Mouse (Mus musculus): ENCODE data around the gene Scml4. TPM values are rescaled to one million over a fixed set of nuclear protein-coding genes. Genes with fewer than 3 reads are reported as not detected.

Scml4 gene
- polyA plus RNA-seq, 1 experiment from 2014 or later: 0.64 TPM

- DNase-seq (ENCODE audit: low spot score): no peak
- 84% methylated on average over 7 of the region's 7 CpGs for WGBS
- H3K36me3 ChIP-seq (replicated peaks): 0 out of 2 replicates have a peak, but pooled peaks cover 5% of the 10 kb centered on the region
These were observed 145.5 kb downstream of the Scml4 start for GRCm38 (mm10) chr10:43005677-43006076.

GRCm38 (mm10) chr10:43006534-43006933, 146.4 kb downstream of the Scml4 start:
- H3K27ac ChIP-seq (replicated peaks): no peak overlapping the region
- 0 out of 2 replicates have a peak, but pooled peaks cover 5% of the 10 kb centered on the region for H3K36me3 ChIP-seq (replicated peaks)
- peaks cover 49% of the 10 kb centered on the region for H3K4me1 ChIP-seq
- peaks cover 6% of the 10 kb centered on the region for H3K27me3 ChIP-seq (replicated peaks; ENCODE audit: low read depth, poor library complexity, severe bottlenecking)
- H3K9me3 ChIP-seq: no peaks in the 10 kb centered on the region
- WGBS: 91% methylated on average over 4 of the region's 4 CpGs
- H3K4me3 ChIP-seq: no peak overlapping the region
- no peak for DNase-seq (ENCODE audit: low spot score)

More at GRCm38 (mm10) chr10:43005677-43006076, 145.5 kb downstream of the Scml4 start:
- H3K27me3 ChIP-seq (replicated peaks; ENCODE audit: low read depth, poor library complexity, severe bottlenecking): peaks cover 6% of the 10 kb centered on the region
- peaks cover 55% of the 10 kb centered on the region for H3K4me1 ChIP-seq
- H3K9me3 ChIP-seq: no peaks in the 10 kb centered on the region
- no peak overlapping the region for H3K27ac ChIP-seq (replicated peaks)
- no peak overlapping the region for H3K4me3 ChIP-seq

- peaks cover 6% of the 10 kb centered on the region for H3K27me3 ChIP-seq (replicated peaks; ENCODE audit: low read depth, poor library complexity, severe bottlenecking)
- DNase-seq (ENCODE audit: low spot score): no peak
- WGBS: 75% methylated on average over 11 of the region's 11 CpGs
- peaks cover 33% of the 10 kb centered on the region for H3K4me1 ChIP-seq
- H3K4me3 ChIP-seq: no peak overlapping the region
- no peak overlapping the region for H3K27ac ChIP-seq (replicated peaks)
- H3K36me3 ChIP-seq (replicated peaks): 0 out of 2 replicates have a peak, but pooled peaks cover 5% of the 10 kb centered on the region
- H3K9me3 ChIP-seq: no peaks in the 10 kb centered on the region
These were observed 147.9 kb downstream of the Scml4 start for GRCm38 (mm10) chr10:43008116-43008515.

Other genes with a start within 250 kb of the Scml4 start
- gene Sec63, start 98.9 kb upstream of the Scml4 start, polyA plus RNA-seq (2016; fragmentation: Nextera tagmentation; extraction: Ambion mirVana): 24.5 and 24.9 TPM in 2 replicates

Measured in embryonic facial prominence, embryonic 10.5 days (tissue).